Mouse (Mus musculus) macrophage (primary cell): ENCODE results near the gene Chd4. TPM values are rescaled to one million over a fixed set of nuclear protein-coding genes. Genes with fewer than 3 reads are reported as not detected.
"Not testable (repeated sequence)": the region's sequence is repeated elsewhere in the genome, so short reads cannot be mapped to it uniquely, and the experiment has no call there.

Experiments
- H3K27ac ChIP-seq: fragments of 350-480 bp; formaldehyde crosslinking; 2 replicates; pipeline ENCODE4 v1.9.0; 2021
- H3K36me3 ChIP-seq: fragments of 350-480 bp; formaldehyde crosslinking; 2 replicates; pipeline ENCODE4 v1.9.0; 2021; ENCODE audit errors: inconsistent target
- H3K4me3 ChIP-seq: fragments of 350-480 bp; formaldehyde crosslinking; 2 replicates; pipeline ENCODE4 v1.9.0; 2021; ENCODE audit errors: inconsistent target
- H3K79me2 ChIP-seq: fragments of 350-480 bp; formaldehyde crosslinking; 2 replicates; pipeline ENCODE4 v1.9.0; 2021; ENCODE audit errors: inconsistent target
- WGBS: methylation state at CpG from one replicate; pipeline ENCODE4 v1.1.7; 2026; ENCODE audit warnings: inconsistent platforms; ENCODE audit not compliant: missing documents; 5-methylcytosine and 5-hydroxymethylcytosine counted together
- polyA plus RNA-seq: library from polyadenylated mRNA; stranded (reverse); fragments of 250-400 nt; gene quantifications from 3 replicates; pipeline ENCODE4 v1.2.4, GENCODE M21; 2018; ENCODE audit warnings: inconsistent platforms

Gene Chd4
- polyA plus RNA-seq, 1 experiment from 2014 or later, result 280 TPM

- WGBS, result 70% methylated on average over 3 of the region's 4 CpGs
- peaks cover 57% of the 10 kb centered on the region for H3K36me3 ChIP-seq
- no peak overlapping the region for H3K27ac ChIP-seq
- H3K79me2 ChIP-seq, result peaks cover 30% of the 10 kb centered on the region
- no peak overlapping the region for H3K4me3 ChIP-seq
These were observed 57.9 kb downstream of the Chd4 start for GRCm38 (mm10) chr6:125153682-125154081.

- H3K4me3 ChIP-seq, result no peak overlapping the region
These were observed 58.8 kb downstream of the Chd4 start for GRCm38 (mm10) chr6:125154550-125154949.

GRCm38 (mm10) chr6:125155262-125155661 lies 59.5 kb downstream of the Chd4 start:
- peaks cover 14% of the 10 kb centered on the region for H3K79me2 ChIP-seq
- H3K36me3 ChIP-seq, result peaks cover 65% of the 10 kb centered on the region
- 94% methylated on average over 8 of the region's 8 CpGs for WGBS
- H3K27ac ChIP-seq, result no peak overlapping the region
- H3K4me3 ChIP-seq, result no peak overlapping the region

More at GRCm38 (mm10) chr6:125154550-125154949, 58.8 kb downstream of the Chd4 start:
- Histone ChIP-seq H3K79me2 (peaks cover 21% of the 10 kb centered on the region), H3K27ac (no peak overlapping the region), H3K36me3 (peaks cover 62% of the 10 kb centered on the region)

- H3K4me3 ChIP-seq, result no peak overlapping the region
- H3K36me3 ChIP-seq, result peaks cover 70% of the 10 kb centered on the region
- H3K79me2 ChIP-seq, result peaks cover 2% of the 10 kb centered on the region; the same call in 1 of the 2 replicates
- WGBS, result 81% methylated on average over 3 of the region's 3 CpGs
- no peak overlapping the region for H3K27ac ChIP-seq
These were observed 60.7 kb downstream of the Chd4 start for GRCm38 (mm10) chr6:125156491-125156890.

DNA sequence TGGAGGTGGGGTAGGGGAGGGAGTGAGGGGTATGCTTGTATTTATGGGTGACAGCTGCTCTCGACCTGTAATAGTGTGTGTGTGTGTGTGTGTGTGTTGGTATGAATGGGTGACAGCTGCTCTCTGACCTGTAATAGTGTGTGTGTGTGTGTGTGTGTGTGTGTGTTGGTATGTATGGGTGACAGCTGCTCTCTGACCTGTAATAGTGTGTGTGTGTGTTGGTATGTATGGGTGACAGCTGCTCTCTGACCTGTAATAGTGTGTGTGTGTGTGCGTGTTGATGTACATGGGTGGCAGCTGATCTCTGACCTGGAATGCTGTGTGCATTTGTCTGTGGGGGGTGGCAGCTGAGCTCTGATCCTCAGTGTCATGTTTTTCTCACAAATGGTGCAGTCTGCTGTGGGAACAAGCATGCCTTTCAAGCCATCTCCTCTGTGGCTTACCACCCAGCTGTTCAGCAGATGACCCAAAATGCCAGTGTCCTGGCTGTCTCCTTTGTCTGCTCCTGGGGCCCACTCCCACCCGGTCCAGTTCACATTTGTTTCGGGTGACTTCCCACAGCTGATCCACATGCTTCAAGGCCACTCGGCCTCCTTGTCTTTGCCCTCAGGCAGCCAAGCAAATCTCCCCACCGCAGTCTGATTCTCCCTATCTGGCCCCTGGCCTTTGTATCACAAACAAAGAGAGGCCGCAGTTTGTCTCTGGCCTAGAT lies 61.3 kb downstream of the Chd4 start:
- H3K4me3 ChIP-seq, result no peak overlapping the region
- 100% methylated on average over 7 of the region's 7 CpGs for WGBS
- no peak overlapping the region for H3K27ac ChIP-seq
- no peaks in the 10 kb centered on the region; the same call in 1 of the 2 replicates for H3K79me2 ChIP-seq
- peaks cover 65% of the 10 kb centered on the region for H3K36me3 ChIP-seq

DNA sequence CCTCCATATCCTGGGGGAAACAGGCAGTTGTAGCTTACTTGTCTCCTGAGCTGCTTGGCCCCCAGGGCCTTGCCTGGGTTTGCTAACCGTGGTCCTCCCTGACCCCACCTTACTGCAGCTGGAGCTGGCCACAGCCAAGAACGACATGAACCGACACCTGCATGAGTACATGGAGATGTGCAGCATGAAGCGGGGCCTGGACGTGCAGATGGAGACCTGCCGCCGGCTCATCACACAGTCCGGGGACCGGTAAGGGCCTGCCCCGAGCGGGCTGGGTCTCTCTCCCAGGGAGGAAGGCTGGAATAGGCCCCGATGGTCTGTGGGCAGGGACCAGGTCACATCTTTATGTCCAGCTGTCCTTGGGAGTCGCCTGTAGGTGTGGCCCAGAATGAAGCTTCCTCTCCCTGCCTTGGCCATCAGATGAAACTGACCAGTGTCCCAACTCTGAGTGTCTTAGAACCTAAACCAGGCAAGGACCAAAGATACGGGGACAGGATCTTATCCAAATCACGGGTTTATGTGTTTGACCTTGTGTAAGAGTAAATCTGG lies 63.2 kb downstream of the Chd4 start:
- H3K4me3 ChIP-seq, result no peak overlapping the region
- peaks cover 48% of the 10 kb centered on the region for H3K36me3 ChIP-seq
- H3K27ac ChIP-seq, result no peak overlapping the region
- H3K79me2 ChIP-seq, result peaks cover 16% of the 10 kb centered on the region
- 98% methylated on average over 4 of the region's 15 CpGs for WGBS

- WGBS, result 92% methylated on average over 7 of the region's 7 CpGs
- H3K4me3 ChIP-seq, result no peak overlapping the region
- peaks cover 48% of the 10 kb centered on the region for H3K36me3 ChIP-seq
- no peak overlapping the region for H3K27ac ChIP-seq
- H3K79me2 ChIP-seq, result peaks cover 25% of the 10 kb centered on the region
These were observed 64.2 kb downstream of the Chd4 start for GRCm38 (mm10) chr6:125159773-125160557.

DNA sequence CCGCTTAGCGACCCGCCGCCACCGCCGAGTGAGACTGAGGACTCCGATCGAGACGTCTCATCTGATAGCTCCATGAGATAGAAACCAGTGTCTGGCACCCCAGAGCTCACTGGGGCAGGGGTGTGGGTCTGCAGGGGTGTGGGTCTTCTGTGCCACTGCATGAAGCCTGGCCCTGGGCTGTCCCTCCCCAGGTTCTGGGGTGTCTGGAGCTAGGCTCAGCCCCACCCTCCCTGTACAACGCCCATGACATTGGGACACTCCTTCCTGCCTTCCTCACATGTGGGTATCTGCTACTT lies 64.7 kb downstream of the Chd4 start:
- Histone ChIP-seq H3K36me3 (peaks cover 45% of the 10 kb centered on the region), H3K27ac (no peak overlapping the region), H3K4me3 (no peak overlapping the region), H3K79me2 (peaks cover 30% of the 10 kb centered on the region)
- WGBS, result 85% methylated on average over 10 of the region's 10 CpGs

- Histone ChIP-seq H3K36me3 (peaks cover 39% of the 10 kb centered on the region; the same call in 1 of the 2 replicates), H3K79me2 (peaks cover 30% of the 10 kb centered on the region), H3K27ac (no peak overlapping the region), H3K4me3 (no peak overlapping the region)
- 73% methylated on average over 21 of the region's 22 CpGs for WGBS
These were observed 65.3 kb downstream of the Chd4 start for GRCm38 (mm10) chr6:125160854-125161760.

DNA sequence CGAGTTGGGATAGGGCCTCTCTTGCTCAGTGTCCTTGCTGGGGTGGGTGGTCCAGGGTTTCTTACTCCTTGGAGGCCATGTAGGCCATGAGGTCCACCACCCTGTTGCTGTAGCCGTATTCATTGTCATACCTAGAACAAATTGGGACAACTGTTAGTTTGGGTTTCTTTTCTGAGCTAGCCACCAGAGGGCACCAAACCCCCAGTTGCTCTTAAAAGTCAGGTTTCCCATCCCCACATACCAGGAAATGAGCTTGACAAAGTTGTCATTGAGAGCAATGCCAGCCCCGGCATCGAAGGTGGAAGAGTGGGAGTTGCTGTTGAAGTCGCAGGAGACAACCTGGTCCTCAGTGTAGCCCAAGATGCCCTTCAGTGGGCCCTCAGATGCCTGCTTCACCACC lies 66.2 kb downstream of the Chd4 start:
- peaks cover 30% of the 10 kb centered on the region for H3K79me2 ChIP-seq
- WGBS, result 34% methylated on average over 3 of the region's 5 CpGs
- H3K4me3 ChIP-seq, H3K27ac ChIP-seq: not testable (repeated sequence)
- peaks cover 34% of the 10 kb centered on the region; the same call in 1 of the 2 replicates for H3K36me3 ChIP-seq

DNA sequence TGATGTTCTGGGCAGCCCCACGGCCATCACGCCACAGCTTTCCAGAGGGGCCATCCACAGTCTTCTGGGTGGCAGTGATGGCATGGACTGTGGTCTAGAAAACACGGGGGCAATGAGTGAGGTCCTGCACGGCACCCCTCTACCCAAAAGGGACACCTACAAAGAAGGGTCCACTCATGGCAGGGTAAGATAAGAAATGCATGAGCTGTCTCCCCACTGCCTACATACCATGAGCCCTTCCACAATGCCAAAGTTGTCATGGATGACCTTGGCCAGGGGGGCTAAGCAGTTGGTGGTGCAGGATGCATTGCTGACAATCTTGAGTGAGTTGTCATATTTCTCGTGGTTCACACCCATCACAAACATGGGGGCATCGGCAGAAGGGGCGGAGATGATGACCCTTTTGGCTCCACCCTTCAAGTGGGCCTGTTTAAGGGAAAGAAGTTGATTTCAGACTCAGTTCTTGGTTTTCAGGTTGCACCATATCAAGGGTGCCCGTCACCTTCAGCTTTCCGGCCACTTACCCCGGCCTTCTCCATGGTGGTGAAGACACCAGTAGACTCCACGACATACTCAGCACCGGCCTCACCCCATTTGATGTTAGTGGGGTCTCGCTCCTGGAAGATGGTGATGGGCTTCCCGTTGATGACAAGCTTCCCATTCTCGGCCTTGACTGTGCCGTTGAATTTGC lies 67.0 kb downstream of the Chd4 start:
- 77% methylated on average over 6 of the region's 16 CpGs for WGBS
- not testable (repeated sequence) for H3K4me3 ChIP-seq, H3K27ac ChIP-seq
- H3K36me3 ChIP-seq, result peaks cover 28% of the 10 kb centered on the region; the same call in 1 of the 2 replicates
- H3K79me2 ChIP-seq, result peaks cover 30% of the 10 kb centered on the region

- peaks cover 30% of the 10 kb centered on the region for H3K79me2 ChIP-seq
- 13% methylated on average over 20 of the region's 20 CpGs for WGBS
- peaks cover 17% of the 10 kb centered on the region; the same call in 1 of the 2 replicates for H3K36me3 ChIP-seq
- peak overlapping the region; percentile 68 for H3K4me3 ChIP-seq
- H3K27ac ChIP-seq, result peak overlapping the region; percentile 96
These were observed 68.2 kb downstream of the Chd4 start for GRCm38 (mm10) chr6:125163801-125164657.

DNA sequence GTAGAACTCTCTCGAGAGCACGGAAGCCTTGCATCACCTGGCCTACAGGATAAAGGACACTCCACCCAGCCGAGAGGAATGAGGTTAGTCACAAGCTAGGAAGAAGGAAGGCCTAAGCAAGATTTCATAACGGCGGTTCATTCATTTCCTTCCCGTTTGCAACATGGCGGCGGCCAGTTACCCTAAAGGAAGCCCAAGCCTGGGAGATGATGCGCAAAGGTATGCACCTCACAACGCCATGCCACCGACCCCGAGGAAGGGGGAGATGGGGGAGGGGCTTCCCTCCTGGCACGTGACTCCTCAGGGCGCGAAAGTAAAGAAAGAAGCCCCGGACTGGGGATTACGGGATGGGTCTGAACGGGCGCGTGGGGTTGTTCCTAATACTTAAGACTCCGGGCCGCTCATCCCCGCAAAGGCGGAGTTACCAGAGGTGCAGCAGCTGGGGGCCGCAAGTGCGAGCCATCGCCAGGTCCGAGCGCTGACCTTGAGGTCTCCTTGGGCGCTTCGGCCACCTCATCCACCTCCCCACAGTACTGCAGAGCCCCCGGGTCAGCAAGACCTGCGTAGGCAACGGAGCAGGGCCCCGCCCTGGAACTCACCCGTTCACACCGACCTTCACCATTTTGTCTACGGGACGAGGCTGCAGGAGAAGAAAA lies 69.0 kb downstream of the Chd4 start:
- Histone ChIP-seq H3K79me2 (peaks cover 30% of the 10 kb centered on the region), H3K36me3 (peaks cover 16% of the 10 kb centered on the region; the same call in 1 of the 2 replicates), H3K4me3 (peak overlapping the region; percentile 68), H3K27ac (peak overlapping the region; percentile 96)
- WGBS, result 1% methylated on average over 38 of the region's 39 CpGs
